Mouse (Mus musculus): ENCODE measurements around the gene Abca17.

DNA sequence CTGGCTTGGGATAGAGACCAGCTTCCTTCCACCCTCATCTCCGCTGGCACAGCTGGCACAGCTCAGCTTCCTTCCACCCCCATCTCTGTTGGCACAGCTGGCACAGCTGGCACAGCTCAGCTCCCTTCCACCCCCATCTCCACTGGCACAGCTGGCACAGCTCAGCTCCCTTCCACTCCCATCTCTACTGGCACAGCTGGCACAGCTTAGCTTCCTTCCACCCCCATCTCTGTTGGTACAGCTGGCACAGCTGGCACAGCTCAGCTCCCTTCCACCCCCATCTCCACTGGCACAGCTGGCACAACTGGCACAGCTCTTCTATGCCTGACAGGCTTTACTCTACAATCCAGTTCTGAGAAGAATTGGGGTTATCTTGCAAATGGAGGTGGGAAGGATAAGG, 83.7 kb downstream of the Abca17 start:
- TF ChIP-seq EP300 (IDR thresholded peaks at IDR 0.05; ENCODE audit: low read depth) (no peak), CTCF (IDR thresholded peaks at IDR 0.05; ENCODE audit: low read depth) (no peak)

Measured in liver, postnatal 0 days (tissue).